Mouse (Mus musculus): ENCODE data around the gene Ttyh3. TPM values are rescaled to one million over a fixed set of nuclear protein-coding genes. Genes with fewer than 3 reads are reported as not detected.

Gene Ttyh3
- polyA plus RNA-seq, 1 experiment from 2014 or later = 86.7 TPM

DNA sequence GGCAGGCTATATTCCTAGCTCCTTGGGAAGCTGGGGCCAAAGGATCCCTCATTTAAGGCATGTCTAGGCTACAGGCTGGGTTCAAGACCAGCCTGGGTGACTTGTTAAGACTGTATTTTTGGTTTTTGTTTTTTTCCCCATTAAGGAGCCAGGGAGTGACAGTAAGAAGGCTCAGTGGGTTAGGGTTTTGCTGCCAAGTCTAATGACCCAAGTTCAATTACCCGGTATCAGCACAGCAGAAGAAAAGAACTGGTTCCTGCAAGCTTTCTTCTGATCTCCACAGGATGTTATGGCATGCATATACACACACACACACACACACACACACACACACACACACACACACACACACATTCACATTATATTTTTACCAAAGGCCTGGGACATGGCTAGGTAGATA, 11.6 kb upstream of the Ttyh3 start:
- Histone ChIP-seq H3K27ac (replicated peaks; ENCODE audit: low read depth, low read length) (peak overlapping the region; percentile 74), H3K4me2 (ENCODE audit: low read length) (no peak overlapping the region), H3K4me3 (replicated peaks; ENCODE audit: low read depth, low read length) (no peak overlapping the region), H3K9ac (replicated peaks; ENCODE audit: low read length) (no peak overlapping the region), H3K36me3 (ENCODE audit: control insufficient read depth, insufficient read depth, low read length) (0 out of 2 replicates have a peak, but pooled peaks cover 5% of the 10 kb centered on the region), H3K9me3 (ENCODE audit: control insufficient read depth, low read length) (no peaks in the 10 kb centered on the region), H3K4me1 (ENCODE audit: control insufficient read depth, insufficient read depth, low read length) (peaks cover 7% of the 10 kb centered on the region), H3K27me3 (ENCODE audit: control insufficient read depth, insufficient read depth, low read length) (no peaks in the 10 kb centered on the region)
- no peak for DNase-seq
- 74% methylated on average over 1 of the region's 1 CpGs for WGBS
- ATAC-seq (ENCODE audit: low FRiP score, low TSS enrichment) = no peak

DNA sequence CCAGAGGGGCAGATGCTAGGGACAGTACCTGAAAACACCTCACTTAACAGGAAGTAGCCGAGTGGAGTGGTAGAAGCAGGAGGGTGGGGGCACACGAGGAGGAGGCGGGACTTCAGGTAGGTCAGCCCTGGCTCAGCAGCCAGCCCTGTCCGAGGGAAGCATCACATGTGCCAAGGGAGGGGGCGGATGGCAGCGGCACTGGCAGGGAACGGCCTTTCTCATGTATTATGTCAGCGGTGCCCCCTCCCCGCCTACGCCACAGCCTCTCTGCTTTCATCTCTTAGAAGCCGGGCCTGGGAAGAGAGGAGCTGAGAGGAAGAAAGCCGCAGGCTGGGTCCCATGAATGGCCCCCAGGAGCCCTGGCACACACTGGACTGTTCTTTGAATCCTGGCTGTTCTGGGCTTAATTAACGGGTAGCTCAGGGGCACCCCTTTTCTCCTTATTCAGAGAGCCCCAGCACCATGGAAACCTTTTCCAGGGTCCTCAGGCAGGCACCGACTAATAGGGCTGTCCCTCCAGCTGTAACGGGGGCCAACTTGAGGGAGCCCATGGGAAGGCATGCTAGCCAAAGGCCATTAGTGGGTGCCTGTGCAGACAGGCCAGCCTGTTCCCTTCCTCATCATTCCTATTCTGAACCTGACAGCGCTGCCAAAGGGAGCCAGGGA, 10.9 kb upstream of the Ttyh3 start:
- ATAC-seq (ENCODE audit: low FRiP score, low TSS enrichment) (peak; percentile 75), DNase-seq (peak; percentile 79)
- Histone ChIP-seq H3K4me2 (ENCODE audit: low read length) (peak overlapping the region; percentile 16; the same call in 1 of the 2 replicates), H3K36me3 (ENCODE audit: control insufficient read depth, insufficient read depth, low read length) (no peaks in the 10 kb centered on the region), H3K9me3 (ENCODE audit: control insufficient read depth, low read length) (no peaks in the 10 kb centered on the region), H3K27me3 (ENCODE audit: control insufficient read depth, insufficient read depth, low read length) (no peaks in the 10 kb centered on the region), H3K4me3 (replicated peaks; ENCODE audit: low read depth, low read length) (no peak overlapping the region), H3K27ac (replicated peaks; ENCODE audit: low read depth, low read length) (peak overlapping the region; percentile 74), H3K4me1 (ENCODE audit: control insufficient read depth, insufficient read depth, low read length) (peaks cover 7% of the 10 kb centered on the region), H3K9ac (replicated peaks; ENCODE audit: low read length) (0 out of 2 replicates have a peak overlapping the region, but pooled peaks have one; percentile 3)
- WGBS = 28% methylated on average over 16 of the region's 16 CpGs

DNA sequence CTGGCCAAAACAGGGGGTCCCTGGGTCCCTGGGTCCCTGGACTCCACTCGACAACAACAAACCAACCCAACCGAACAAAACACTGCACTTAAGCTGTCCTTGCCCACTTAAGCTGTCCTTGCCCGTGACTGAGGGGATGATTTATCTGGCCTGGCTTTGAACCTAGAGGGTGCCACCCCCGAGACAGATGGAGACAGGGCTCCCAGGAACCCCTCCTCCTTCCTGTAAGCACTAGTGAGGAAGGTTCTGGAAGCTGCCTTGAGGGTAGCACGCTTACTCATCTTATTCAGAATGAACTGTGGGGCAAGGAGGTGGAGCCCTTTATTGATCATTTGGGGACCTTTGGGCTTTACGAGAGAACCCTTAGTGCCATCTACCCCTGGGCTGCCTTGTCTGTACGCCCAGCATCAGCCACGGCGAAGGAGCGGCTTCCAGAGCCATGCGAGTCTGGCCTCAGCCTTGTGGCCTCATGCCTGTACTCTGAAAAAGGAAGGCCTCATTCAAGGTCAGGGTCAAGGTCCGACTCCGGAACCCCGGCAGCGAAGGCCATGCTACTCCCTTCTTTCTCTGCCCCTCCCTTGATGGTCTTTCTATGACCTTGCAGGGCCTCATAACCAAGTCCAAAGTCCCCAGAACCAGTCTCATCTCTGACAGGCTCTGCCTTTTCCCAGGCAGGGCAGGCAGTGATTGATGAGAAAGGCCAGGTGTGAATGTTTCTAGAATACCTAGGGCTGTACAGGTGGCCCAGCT, 5.4 kb upstream of the Ttyh3 start:
- 82% methylated on average over 15 of the region's 15 CpGs for WGBS
- no peak overlapping the region for H3K27ac ChIP-seq (replicated peaks; ENCODE audit: low read depth, low read length)
- no peak overlapping the region for H3K9ac ChIP-seq (replicated peaks; ENCODE audit: low read length)
- H3K4me2 ChIP-seq (ENCODE audit: low read length) = no peak overlapping the region
- H3K27me3 ChIP-seq (ENCODE audit: control insufficient read depth, insufficient read depth, low read length) = no peaks in the 10 kb centered on the region
- H3K9me3 ChIP-seq (ENCODE audit: control insufficient read depth, low read length) = no peaks in the 10 kb centered on the region
- DNase-seq (no peak), ATAC-seq (ENCODE audit: low FRiP score, low TSS enrichment) (no peak)
- no peak overlapping the region for H3K4me3 ChIP-seq (replicated peaks; ENCODE audit: low read depth, low read length)
- no peaks in the 10 kb centered on the region for H3K36me3 ChIP-seq (ENCODE audit: control insufficient read depth, insufficient read depth, low read length)
- H3K4me1 ChIP-seq (ENCODE audit: control insufficient read depth, insufficient read depth, low read length) = peaks cover 10% of the 10 kb centered on the region

DNA sequence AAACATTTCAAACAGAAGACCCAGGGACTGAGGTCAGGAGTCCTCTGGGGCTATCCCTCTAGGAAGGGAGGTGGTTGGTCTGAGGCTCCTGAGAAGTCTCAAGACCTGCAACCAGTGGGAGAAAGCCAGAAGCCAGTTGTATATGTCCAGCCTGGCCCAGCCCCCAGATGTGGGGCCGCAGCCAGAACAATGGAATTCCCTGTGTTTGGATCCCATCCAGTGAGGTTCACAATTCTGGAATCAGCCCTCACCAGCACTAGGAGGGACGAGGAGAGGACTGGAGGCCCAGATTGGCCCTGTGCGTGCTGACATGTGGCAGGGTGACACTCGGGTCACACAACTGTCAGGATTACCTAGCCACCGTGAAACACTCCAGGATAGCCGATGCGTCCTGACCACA, 3.8 kb upstream of the Ttyh3 start:
- H3K4me3 ChIP-seq (replicated peaks; ENCODE audit: low read depth, low read length) = no peak overlapping the region
- DNase-seq (no peak), ATAC-seq (ENCODE audit: low FRiP score, low TSS enrichment) (no peak)
- no peaks in the 10 kb centered on the region for H3K9me3 ChIP-seq (ENCODE audit: control insufficient read depth, low read length)
- H3K9ac ChIP-seq (replicated peaks; ENCODE audit: low read length) = no peak overlapping the region
- H3K27ac ChIP-seq (replicated peaks; ENCODE audit: low read depth, low read length) = no peak overlapping the region
- peaks cover 11% of the 10 kb centered on the region for H3K4me1 ChIP-seq (ENCODE audit: control insufficient read depth, insufficient read depth, low read length)
- no peaks in the 10 kb centered on the region for H3K36me3 ChIP-seq (ENCODE audit: control insufficient read depth, insufficient read depth, low read length)
- no peaks in the 10 kb centered on the region for H3K27me3 ChIP-seq (ENCODE audit: control insufficient read depth, insufficient read depth, low read length)
- WGBS = 75% methylated on average over 7 of the region's 7 CpGs
- H3K4me2 ChIP-seq (ENCODE audit: low read length) = no peak overlapping the region

DNA sequence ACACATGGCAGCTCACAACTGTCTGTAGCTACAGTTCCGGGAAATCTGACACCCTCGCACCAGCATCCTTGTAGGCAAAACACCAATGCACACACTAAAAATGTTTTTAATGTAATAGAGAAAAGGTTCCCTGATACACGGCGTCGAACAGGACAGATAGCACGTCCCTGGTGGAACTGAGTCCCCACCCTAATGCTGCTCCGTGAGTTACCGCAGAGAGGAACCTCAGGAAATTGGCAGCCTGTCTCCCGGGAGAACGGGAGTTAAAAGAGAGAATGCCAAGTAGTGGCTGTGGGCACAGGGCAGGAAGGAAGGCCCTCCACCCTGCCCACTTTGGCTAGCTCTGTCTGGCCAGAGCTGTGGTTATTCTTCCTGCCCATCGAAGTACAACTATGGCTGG, 2.4 kb upstream of the Ttyh3 start:
- no peak for ATAC-seq (ENCODE audit: low FRiP score, low TSS enrichment)
- 83% methylated on average over 11 of the region's 11 CpGs for WGBS
- Histone ChIP-seq H3K4me3 (replicated peaks; ENCODE audit: low read depth, low read length) (no peak overlapping the region), H3K9me3 (ENCODE audit: control insufficient read depth, low read length) (no peaks in the 10 kb centered on the region), H3K4me1 (ENCODE audit: control insufficient read depth, insufficient read depth, low read length) (peaks cover 25% of the 10 kb centered on the region), H3K27me3 (ENCODE audit: control insufficient read depth, insufficient read depth, low read length) (no peaks in the 10 kb centered on the region), H3K36me3 (ENCODE audit: control insufficient read depth, insufficient read depth, low read length) (no peaks in the 10 kb centered on the region), H3K9ac (replicated peaks; ENCODE audit: low read length) (no peak overlapping the region), H3K27ac (replicated peaks; ENCODE audit: low read depth, low read length) (no peak overlapping the region), H3K4me2 (ENCODE audit: low read length) (no peak overlapping the region)
- DNase-seq = no peak

DNA sequence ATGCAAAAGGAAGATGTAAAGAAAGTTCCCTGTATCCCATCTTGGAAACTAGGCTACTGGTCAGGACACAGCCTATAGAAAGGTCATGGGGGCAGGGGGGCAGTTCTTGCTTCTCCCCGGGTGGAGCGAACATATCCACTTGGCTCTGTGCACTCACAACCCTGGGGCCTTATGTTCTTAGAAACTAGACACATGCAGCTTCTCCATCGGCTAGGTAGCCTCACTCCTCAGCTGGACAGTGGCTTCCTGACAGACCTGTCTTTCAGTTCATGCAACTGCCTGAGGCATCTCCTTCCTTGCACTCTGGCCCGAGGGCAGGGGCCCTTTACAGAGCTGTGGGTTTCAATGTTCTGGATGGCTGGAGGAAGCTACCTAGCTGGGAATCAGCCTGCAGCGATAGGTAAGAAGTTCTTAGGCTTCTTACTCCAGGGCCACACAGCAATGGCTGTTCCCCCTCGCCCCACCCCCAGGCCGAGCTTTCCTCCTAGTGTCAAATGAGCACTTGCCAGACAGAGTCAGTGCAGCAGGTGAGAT, 1.1 kb upstream of the Ttyh3 start:
- 63% methylated on average over 7 of the region's 7 CpGs for WGBS
- peak overlapping the region; percentile 54 for H3K9ac ChIP-seq (replicated peaks; ENCODE audit: low read length)
- no peaks in the 10 kb centered on the region for H3K9me3 ChIP-seq (ENCODE audit: control insufficient read depth, low read length)
- H3K4me3 ChIP-seq (replicated peaks; ENCODE audit: low read depth, low read length) = no peak overlapping the region
- peak overlapping the region; percentile 90; the same call in 1 of the 2 replicates for H3K27ac ChIP-seq (replicated peaks; ENCODE audit: low read depth, low read length)
- H3K4me1 ChIP-seq (ENCODE audit: control insufficient read depth, insufficient read depth, low read length) = peaks cover 38% of the 10 kb centered on the region
- ATAC-seq (ENCODE audit: low FRiP score, low TSS enrichment) (no peak), DNase-seq (no peak)
- no peaks in the 10 kb centered on the region for H3K27me3 ChIP-seq (ENCODE audit: control insufficient read depth, insufficient read depth, low read length)
- peak overlapping the region; percentile 77 for H3K4me2 ChIP-seq (ENCODE audit: low read length)
- peaks cover 5% of the 10 kb centered on the region; the same call in 1 of the 2 replicates for H3K36me3 ChIP-seq (ENCODE audit: control insufficient read depth, insufficient read depth, low read length)

DNA sequence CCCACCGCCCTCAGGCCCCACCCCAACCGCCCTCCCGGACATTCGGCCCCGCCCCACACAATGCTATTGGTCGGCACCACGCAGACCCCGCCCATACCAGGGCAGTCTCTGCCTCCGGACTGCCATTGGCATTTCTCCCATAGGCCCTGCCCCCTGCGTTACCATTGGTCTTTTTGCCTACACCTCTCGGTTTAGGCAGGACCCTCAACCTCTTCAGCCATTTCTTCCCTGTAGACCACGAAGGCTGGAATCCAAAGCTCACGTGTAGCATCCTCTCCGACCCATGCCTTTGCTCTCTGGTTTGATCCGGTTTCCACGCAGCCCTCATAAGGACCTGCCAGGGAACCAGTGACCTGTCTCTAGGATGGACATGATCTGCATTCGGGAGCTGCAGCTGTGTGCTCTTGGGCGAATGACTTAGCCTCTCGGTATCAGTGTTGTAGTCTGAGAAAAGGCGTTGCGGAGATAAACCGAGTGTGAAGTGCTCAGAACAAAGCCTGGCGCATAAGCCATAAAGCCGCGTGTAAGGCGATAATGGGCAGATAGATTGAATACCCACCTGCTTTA, 353 bp upstream of the Ttyh3 start:
- Histone ChIP-seq H3K27me3 (ENCODE audit: control insufficient read depth, insufficient read depth, low read length) (no peaks in the 10 kb centered on the region), H3K27ac (replicated peaks; ENCODE audit: low read depth, low read length) (peak overlapping the region; percentile 90), H3K9me3 (ENCODE audit: control insufficient read depth, low read length) (no peaks in the 10 kb centered on the region), H3K36me3 (ENCODE audit: control insufficient read depth, insufficient read depth, low read length) (peaks cover 13% of the 10 kb centered on the region), H3K4me1 (ENCODE audit: control insufficient read depth, insufficient read depth, low read length) (peaks cover 42% of the 10 kb centered on the region), H3K9ac (replicated peaks; ENCODE audit: low read length) (peak overlapping the region; percentile 54), H3K4me3 (replicated peaks; ENCODE audit: low read depth, low read length) (peak overlapping the region; percentile 99), H3K4me2 (ENCODE audit: low read length) (peak overlapping the region; percentile 77)
- 3% methylated on average over 25 of the region's 26 CpGs for WGBS
- ATAC-seq (ENCODE audit: low FRiP score, low TSS enrichment) = peak; percentile 94
- DNase-seq = peak; percentile 99

DNA sequence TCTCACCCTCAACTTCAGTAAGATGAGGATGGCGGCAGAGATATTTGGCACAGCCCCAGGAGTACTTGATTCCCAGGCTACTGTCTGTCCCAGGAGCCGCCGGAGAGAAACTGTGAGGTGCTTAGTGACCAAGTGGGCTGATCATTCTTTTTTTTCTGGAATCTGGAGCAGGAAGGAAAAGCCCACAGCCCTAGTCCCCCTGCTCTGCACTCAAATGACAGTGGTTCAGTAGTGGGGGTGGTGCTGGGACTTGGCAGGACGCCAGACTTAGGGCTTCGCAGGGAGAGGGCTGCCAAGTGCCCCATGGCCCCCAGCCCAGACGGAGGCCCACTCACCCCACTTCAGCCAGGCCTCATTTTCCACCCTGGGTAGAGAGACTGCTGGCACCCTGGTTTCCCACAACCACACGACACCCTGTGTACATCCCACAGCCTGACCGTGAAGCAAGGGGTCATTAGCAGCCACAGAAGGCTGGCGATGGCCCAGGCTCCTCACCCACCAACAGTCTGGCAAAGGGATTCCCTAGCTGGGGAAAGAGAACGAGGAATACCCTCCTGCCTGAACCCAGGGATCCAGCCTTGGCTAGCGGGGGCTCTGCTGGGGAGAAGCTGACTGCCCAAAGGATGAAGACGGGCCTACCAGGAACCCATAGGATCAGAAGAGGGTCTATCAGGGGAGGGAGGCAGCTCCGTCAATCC, 861 bp downstream of the Ttyh3 start:
- H3K36me3 ChIP-seq (ENCODE audit: control insufficient read depth, insufficient read depth, low read length) = peaks cover 20% of the 10 kb centered on the region
- WGBS = 0% methylated on average over 13 of the region's 13 CpGs
- H3K27me3 ChIP-seq (ENCODE audit: control insufficient read depth, insufficient read depth, low read length) = no peaks in the 10 kb centered on the region
- peak overlapping the region; percentile 96 for H3K27ac ChIP-seq (replicated peaks; ENCODE audit: low read depth, low read length)
- no peaks in the 10 kb centered on the region for H3K9me3 ChIP-seq (ENCODE audit: control insufficient read depth, low read length)
- peaks cover 42% of the 10 kb centered on the region for H3K4me1 ChIP-seq (ENCODE audit: control insufficient read depth, insufficient read depth, low read length)
- peak overlapping the region; percentile 99 for H3K4me3 ChIP-seq (replicated peaks; ENCODE audit: low read depth, low read length)
- ATAC-seq (ENCODE audit: low FRiP score, low TSS enrichment) = peak; percentile 26; the same call in 1 of the 2 replicates
- peak overlapping the region; percentile 100 for H3K4me2 ChIP-seq (ENCODE audit: low read length)
- DNase-seq = peak; percentile 81
- peak overlapping the region; percentile 100 for H3K9ac ChIP-seq (replicated peaks; ENCODE audit: low read length)
